Mouse (Mus musculus): Measurements from ENCODE around the gene Mfsd4b3. TPM values are rescaled to one million over a fixed set of nuclear protein-coding genes. Genes with fewer than 3 reads are reported as not detected.
"Not testable (repeated sequence)": the region's sequence is repeated elsewhere in the genome, so short reads cannot be mapped to it uniquely, and the experiment has no call there.

Gene Mfsd4b3
- total and polyA plus RNA-seq, 3 experiments: not detected

DNA sequence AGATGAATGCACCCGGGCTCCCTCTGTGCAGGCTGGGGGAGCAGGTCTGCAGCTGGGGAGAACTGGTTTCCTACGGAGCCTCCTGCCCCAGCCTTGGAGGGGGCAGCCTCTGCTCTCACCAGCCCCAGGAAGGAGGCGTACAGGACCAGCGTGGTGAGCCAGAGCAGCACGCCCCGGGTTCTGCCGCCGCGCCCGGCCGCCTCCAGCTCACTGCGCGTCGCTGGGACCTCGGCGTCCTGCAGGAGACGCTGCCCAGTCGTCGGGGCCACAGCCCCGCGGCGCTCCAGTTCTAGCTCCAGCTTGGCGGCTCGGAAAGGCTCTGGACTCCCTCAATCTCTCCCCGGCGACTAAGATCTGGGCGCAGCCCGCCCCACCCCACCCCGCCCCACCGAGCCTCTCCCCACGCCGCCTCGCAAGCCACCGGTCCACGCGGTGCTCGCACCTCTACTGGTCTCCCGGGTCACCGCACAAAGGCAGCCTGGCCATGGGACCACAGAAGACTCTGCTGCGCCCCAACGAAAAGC is 33.3 kb downstream of the Mfsd4b3 start, which contains the start of gene Mfsd4b2:
TSS of gene Mfsd4b2 (minus strand) at position 308 of the 524 bp plus-strand sequence.
- H3K4me3 ChIP-seq (replicated peaks in 1 of 3; ENCODE audit: low read depth in 2 of 3, low read length in 2 of 3, poor library complexity in 1 of 3): no peak within 1 kb of the TSS
- TF ChIP-seq ETS1 (conservative IDR thresholded peaks at IDR 0.05; ENCODE audit: low read depth, low read length): no peak
- H3K27me3 ChIP-seq (replicated peaks): no peaks in the 10 kb centered on the region
- dilution Hi-C loops (cut with MboI; ENCODE audit: extremely low pct_ligation_motif_present, extremely low pct_unique_long_range_greater_than_20kb, low sequenced_read_pairs) (no loop called here), in situ Hi-C loops (cut with MboI; ENCODE audit: low pct_ligation_motif_present, low pct_unique_long_range_greater_than_20kb, low sequenced_read_pairs) (no loop called here)
- no peak for DNase-seq (ENCODE audit: extremely low read depth)
- H3K27ac ChIP-seq (ENCODE audit: insufficient read depth, low read depth): no peak within 1 kb of the TSS
- no peak within 1 kb of the TSS for H3K4me2 ChIP-seq (ENCODE audit: insufficient read depth, low read depth, poor library complexity, severe bottlenecking)
- no peak within 1 kb of the TSS for H3K9ac ChIP-seq (ENCODE audit: insufficient read depth, low read depth)
- H3K9me3 ChIP-seq (replicated peaks; ENCODE audit: low read length): no peaks in the 10 kb centered on the region
- no peaks in the 10 kb centered on the region for H3K36me3 ChIP-seq (replicated peaks in 1 of 2; ENCODE audit: control insufficient read depth in 1 of 2, insufficient read depth in 1 of 2, low read length in 1 of 2)
- H3K4me1 ChIP-seq (ENCODE audit: control insufficient read depth in 1 of 2, insufficient read depth in 2 of 2): no peaks in the 10 kb centered on the region
- no peaks in the 10 kb centered on the region for H3K79me2 ChIP-seq (replicated peaks; ENCODE audit: control insufficient read depth, extremely low read depth, insufficient read depth, poor library complexity, severe bottlenecking)

DNA sequence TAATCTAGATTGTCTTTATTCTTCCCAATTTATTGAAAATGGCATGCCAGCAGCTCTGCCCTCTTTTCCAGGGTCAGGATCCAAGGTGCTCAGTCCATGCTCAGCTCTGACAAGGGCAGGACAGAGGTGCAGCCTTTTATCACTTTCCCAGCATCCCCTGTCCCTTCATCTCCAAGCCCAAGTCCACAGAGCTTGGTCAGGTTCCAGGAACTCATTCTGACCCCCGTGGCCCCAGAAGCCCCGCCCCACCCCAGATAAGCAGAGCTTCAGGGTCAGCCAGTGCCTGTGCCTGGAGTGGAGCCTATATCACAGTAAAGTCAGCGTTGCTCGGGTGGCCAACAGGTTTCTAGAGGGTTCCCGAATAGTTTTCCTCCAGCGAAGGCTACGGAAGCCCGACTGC is 35.4 kb downstream of the Mfsd4b3 start:
- H3K4me2 ChIP-seq (ENCODE audit: insufficient read depth, low read depth, poor library complexity, severe bottlenecking); DNase-seq (ENCODE audit: extremely low read depth); H3K4me1 ChIP-seq (ENCODE audit: control insufficient read depth in 1 of 2, insufficient read depth in 2 of 2); H3K27me3 ChIP-seq (replicated peaks); H3K9me3 ChIP-seq (replicated peaks; ENCODE audit: low read length); H3K9ac ChIP-seq (ENCODE audit: insufficient read depth, low read depth); H3K36me3 ChIP-seq (replicated peaks in 1 of 2; ENCODE audit: control insufficient read depth in 1 of 2, insufficient read depth in 1 of 2, low read length in 1 of 2); dilution Hi-C loops (cut with MboI; ENCODE audit: extremely low pct_ligation_motif_present, extremely low pct_unique_long_range_greater_than_20kb, low sequenced_read_pairs); H3K79me2 ChIP-seq (replicated peaks; ENCODE audit: control insufficient read depth, extremely low read depth, insufficient read depth, poor library complexity, severe bottlenecking); in situ Hi-C loops (cut with MboI; ENCODE audit: low pct_ligation_motif_present, low pct_unique_long_range_greater_than_20kb, low sequenced_read_pairs); H3K27ac ChIP-seq (ENCODE audit: insufficient read depth, low read depth); H3K4me3 ChIP-seq (replicated peaks in 1 of 3; ENCODE audit: low read depth in 2 of 3, low read length in 2 of 3, poor library complexity in 1 of 3): not testable (repeated sequence)

GRCm38 (mm10) chr10:39912616-39913015 is 47.3 kb downstream of the Mfsd4b3 start:
- no peaks in the 10 kb centered on the region for H3K9me3 ChIP-seq (replicated peaks; ENCODE audit: low read length)
- H3K79me2 ChIP-seq (replicated peaks; ENCODE audit: control insufficient read depth, extremely low read depth, insufficient read depth, poor library complexity, severe bottlenecking): no peaks in the 10 kb centered on the region
- no peak overlapping the region for H3K4me3 ChIP-seq (replicated peaks in 1 of 3; ENCODE audit: low read depth in 2 of 3, low read length in 2 of 3, poor library complexity in 1 of 3)
- H3K36me3 ChIP-seq (replicated peaks in 1 of 2; ENCODE audit: control insufficient read depth in 1 of 2, insufficient read depth in 1 of 2, low read length in 1 of 2): no peaks in the 10 kb centered on the region
- in situ Hi-C loops (cut with MboI; ENCODE audit: low pct_ligation_motif_present, low pct_unique_long_range_greater_than_20kb, low sequenced_read_pairs) (no loop called here), dilution Hi-C loops (cut with MboI; ENCODE audit: extremely low pct_ligation_motif_present, extremely low pct_unique_long_range_greater_than_20kb, low sequenced_read_pairs) (no loop called here)
- peaks cover 0 to 9% of the 10 kb centered on the region in 2 experiments; a peak in 2 of 4 replicates for H3K4me1 ChIP-seq (ENCODE audit: control insufficient read depth in 1 of 2, insufficient read depth in 2 of 2)
- H3K27me3 ChIP-seq (replicated peaks): no peaks in the 10 kb centered on the region
- H3K9ac ChIP-seq (ENCODE audit: insufficient read depth, low read depth): no peak overlapping the region
- DNase-seq (ENCODE audit: extremely low read depth): no peak
- no peak overlapping the region for H3K4me2 ChIP-seq (ENCODE audit: insufficient read depth, low read depth, poor library complexity, severe bottlenecking)
- H3K27ac ChIP-seq (ENCODE audit: insufficient read depth, low read depth): no peak overlapping the region
- TF ChIP-seq NELFE (IDR thresholded peaks at IDR 0.05; ENCODE audit: low read depth, low read length) (no peak), JUN (IDR thresholded peaks at IDR 0.05; ENCODE audit: insufficient read depth, low read depth, low read length) (peak; percentile 52; the same call in 1 of the 2 replicates), EP300 (IDR thresholded peaks at IDR 0.05; ENCODE audit: low read length) (peak; percentile 54), HCFC1 (IDR thresholded peaks at IDR 0.05; ENCODE audit: low read depth, low read length) (no peak), ZNF384 (IDR thresholded peaks at IDR 0.05; ENCODE audit: low read depth, low read length) (no peak), IRF4 (IDR thresholded peaks at IDR 0.05; ENCODE audit: low read depth, low read length) (peak; percentile 66; the same call in 1 of the 2 replicates), E2F4 (IDR thresholded peaks at IDR 0.05; ENCODE audit: insufficient replicate concordance, low read depth, low read length) (no peak)

Data from CH12.LX (cell line).